Comparison of ENCODE assay signal across 9 mouse cellular contexts in genomic region chr4:129082379-129083115, GRCm38 (mm10). TPM values are rescaled to one million over a fixed set of nuclear protein-coding genes. Genes with fewer than 3 reads are reported as not detected.
A peak's percentile ranks its signal among the peaks of the same experiment; 100 is the strongest.
DNase-seq lines count a peak whose midpoint lies in the region; ATAC-seq and TF ChIP-seq lines count a peak whose summit lies in the region.
"Had no signal": no experiment of that assay in that cellular context is flagged by ENCODE, and none has a peak within 500 bp of the region (broad histone marks: within the 10 kb centered on the region; RNA-seq: fewer than 3 reads in every experiment).

No protein-coding gene starts in this region.

- H3K4me2 ChIP-seq in liver, embryonic 11.5 days, result no peak overlapping the region
- no peak overlapping the region for H3K4me2 ChIP-seq in neural tube, embryonic 11.5 days (ENCODE audit: low read depth)
- peak overlapping the region; percentile 20; the same call in 1 of the 2 replicates for H3K4me2 ChIP-seq in stomach, postnatal 0 days (replicated peaks; ENCODE audit: low read depth)
- H3K4me2 ChIP-seq: embryonic facial prominence, embryonic 12.5 days had no signal

- H3K36me3 ChIP-seq in liver, embryonic 11.5 days (ENCODE audit: control insufficient read depth, insufficient read depth, low read length), result peaks cover 24% of the 10 kb centered on the region
- H3K36me3 ChIP-seq in neural tube, embryonic 11.5 days (ENCODE audit: control insufficient read depth, insufficient read depth, low read length), result peaks cover 12% of the 10 kb centered on the region
- H3K36me3 ChIP-seq in stomach, postnatal 0 days (ENCODE audit: control insufficient read depth, insufficient read depth, low read length), result peaks cover 19% of the 10 kb centered on the region

- H3K4me1 ChIP-seq in liver, embryonic 11.5 days (replicated peaks; ENCODE audit: control insufficient read depth, insufficient read depth, low read length), result no peaks in the 10 kb centered on the region
- H3K4me1 ChIP-seq in neural tube, embryonic 11.5 days (ENCODE audit: control insufficient read depth, insufficient read depth, low read length), result no peaks in the 10 kb centered on the region
- H3K4me1 ChIP-seq in stomach, postnatal 0 days (replicated peaks; ENCODE audit: control insufficient read depth, insufficient read depth), result no peaks in the 10 kb centered on the region
- H3K4me1 ChIP-seq: embryonic facial prominence, embryonic 12.5 days had no signal

- DNase-seq in A20 (ENCODE audit: low read depth, low spot score), result peak; percentile 80
- peak; percentile 77 for DNase-seq in adrenal gland, adult 2 months
- peak; percentile 51 for DNase-seq in embryo, embryonic 11.5 days (ENCODE audit: low read depth, low spot score)
- DNase-seq in kidney, adult 9 months, result peak; percentile 79
- no peak for DNase-seq in liver, embryonic 11.5 days (ENCODE audit: low spot score)
- peak; percentile 73 for DNase-seq in neural tube, embryonic 11.5 days (ENCODE audit: low spot score)
- DNase-seq in stomach, postnatal 0 days (ENCODE audit: low spot score), result peak; percentile 87

- H3K9me3 ChIP-seq in liver, embryonic 11.5 days (ENCODE audit: control insufficient read depth, low read length), result no peaks in the 10 kb centered on the region
- H3K9me3 ChIP-seq in neural tube, embryonic 11.5 days (ENCODE audit: control insufficient read depth, low read length), result no peaks in the 10 kb centered on the region
- H3K9me3 ChIP-seq in stomach, postnatal 0 days (ENCODE audit: control insufficient read depth, low read length), result no peaks in the 10 kb centered on the region
- H3K9me3 ChIP-seq: embryonic facial prominence, embryonic 12.5 days had no signal

- H3K27me3 ChIP-seq in liver, embryonic 11.5 days (replicated peaks; ENCODE audit: control insufficient read depth, insufficient read depth, low read length), result no peaks in the 10 kb centered on the region
- H3K27me3 ChIP-seq in neural tube, embryonic 11.5 days (ENCODE audit: control insufficient read depth, insufficient read depth, low read length), result no peaks in the 10 kb centered on the region
- H3K27me3 ChIP-seq in stomach, postnatal 0 days (ENCODE audit: control insufficient read depth, insufficient read depth, low read length), result no peaks in the 10 kb centered on the region
- H3K27me3 ChIP-seq: embryonic facial prominence, embryonic 12.5 days had no signal

- H3K9ac ChIP-seq in liver, embryonic 11.5 days (ENCODE audit: low read depth, low read length), result no peak overlapping the region
- no peak overlapping the region for H3K9ac ChIP-seq in neural tube, embryonic 11.5 days (ENCODE audit: low read length)
- H3K9ac ChIP-seq in stomach, postnatal 0 days (ENCODE audit: low read length), result 0 out of 2 replicates have a peak overlapping the region, but pooled peaks have one; percentile 27
- H3K9ac ChIP-seq: embryonic facial prominence, embryonic 12.5 days had no signal

- ATAC-seq in granulocyte monocyte progenitor cell, adult 5-6 weeks (replicated peaks; ENCODE audit: poor library complexity, severe bottlenecking), result peak; percentile 73
- ATAC-seq in liver, embryonic 11.5 days (replicated peaks; ENCODE audit: low FRiP score), result peak; percentile 54; the same call in 1 of the 2 replicates
- peak; percentile 48; the same call in 1 of the 2 replicates for ATAC-seq in neural tube, embryonic 11.5 days (ENCODE audit: insufficient read depth, low FRiP score, low TSS enrichment)
- ATAC-seq in stomach, postnatal 0 days (ENCODE audit: low FRiP score, low TSS enrichment), result peak; percentile 88

- H3K4me3 ChIP-seq in liver, embryonic 11.5 days (ENCODE audit: low read depth, low read length), result no peak overlapping the region
- no peak overlapping the region for H3K4me3 ChIP-seq in neural tube, embryonic 11.5 days (ENCODE audit: low read depth, low read length)
- no peak overlapping the region for H3K4me3 ChIP-seq in stomach, postnatal 0 days (ENCODE audit: low read depth, low read length)
- H3K4me3 ChIP-seq: embryonic facial prominence, embryonic 12.5 days had no signal

- TF ChIP-seq EP300 in stomach, postnatal 0 days (optimal IDR thresholded peaks at IDR 0.05), result no peak

- no peak overlapping the region for H3K27ac ChIP-seq in liver, embryonic 11.5 days (ENCODE audit: low read depth, low read length)
- no peak overlapping the region for H3K27ac ChIP-seq in neural tube, embryonic 11.5 days (ENCODE audit: low read depth, low read length)
- H3K27ac ChIP-seq in stomach, postnatal 0 days (replicated peaks), result peak overlapping the region; percentile 37
- H3K27ac ChIP-seq: embryonic facial prominence, embryonic 12.5 days had no signal

- WGBS in liver, embryonic 11.5 days, result 47% methylated on average over 10 of the region's 10 CpGs
- 54% methylated on average over 10 of the region's 10 CpGs for WGBS in neural tube, embryonic 11.5 days
- WGBS in stomach, postnatal 0 days, result 34% methylated on average over 10 of the region's 10 CpGs

- TF ChIP-seq CTCF in stomach, postnatal 0 days (IDR thresholded peaks at IDR 0.05; ENCODE audit: low read depth), result peak; percentile 94

RNA-seq across cellular contexts. Expression of gene Tmem54, which starts 22.8 kb away (rescaled TPM):
- total RNA-seq in adrenal gland, adult 2 months (2021), result not detected
- not detected in 2 replicates for polyA plus RNA-seq in adrenal gland, adult 2 months (2012; rRNA removed)
- total RNA-seq in granulocyte monocyte progenitor cell, adult 5-6 weeks (2014; fragmentation: Nextera tagmentation), result not detected in 2 replicates
- total RNA-seq in granulocyte monocyte progenitor cell, adult 5-6 weeks (2017), result not detected in 2 replicates
- 2.3 and 3.3 TPM in 2 replicates for polyA plus RNA-seq in liver, embryonic 11.5 days (2014; fragmentation: Nextera tagmentation; extraction: Ambion mirVana)
- 1.5 TPM in 2 replicates for polyA plus RNA-seq in neural tube, embryonic 11.5 days (2014; fragmentation: Nextera tagmentation; extraction: Ambion mirVana)
- polyA plus RNA-seq in stomach, postnatal 0 days (2015; fragmentation: Nextera tagmentation; extraction: Ambion mirVana), result 106 and 115 TPM in 2 replicates

RNA-seq across cellular contexts. Expression of gene Rnf19b, which starts 24.5 kb away (rescaled TPM):
- 10 to 100 TPM; 33.4 to 39.6 TPM for total RNA-seq in adrenal gland, adult 2 months (2021)
- polyA plus RNA-seq in adrenal gland, adult 2 months (2012; rRNA removed), result 69.1 and 74.7 TPM in 2 replicates
- total RNA-seq in granulocyte monocyte progenitor cell, adult 5-6 weeks (2014; fragmentation: Nextera tagmentation), result 30.6 and 31.7 TPM in 2 replicates
- 54.3 and 75.1 TPM in 2 replicates for total RNA-seq in granulocyte monocyte progenitor cell, adult 5-6 weeks (2017)
- 6.7 and 7.2 TPM in 2 replicates for polyA plus RNA-seq in liver, embryonic 11.5 days (2014; fragmentation: Nextera tagmentation; extraction: Ambion mirVana)
- polyA plus RNA-seq in neural tube, embryonic 11.5 days (2014; fragmentation: Nextera tagmentation; extraction: Ambion mirVana), result 11.8 and 13.6 TPM in 2 replicates
- 7.0 and 7.6 TPM in 2 replicates for polyA plus RNA-seq in stomach, postnatal 0 days (2015; fragmentation: Nextera tagmentation; extraction: Ambion mirVana)

RNA-seq across cellular contexts. Expression of gene Hpca, which starts 39.3 kb away (rescaled TPM):
- 1 to 10 TPM in 1 of 2 experiments, under 1 TPM in 1; 0.66 to 1.1 TPM for total RNA-seq in adrenal gland, adult 2 months (2021)
- polyA plus RNA-seq in adrenal gland, adult 2 months (2012; rRNA removed), result 1.4 and 2.6 TPM in 2 replicates
- not detected in 2 replicates for total RNA-seq in granulocyte monocyte progenitor cell, adult 5-6 weeks (2014; fragmentation: Nextera tagmentation)
- not detected in 2 replicates for total RNA-seq in granulocyte monocyte progenitor cell, adult 5-6 weeks (2017)
- polyA plus RNA-seq in liver, embryonic 11.5 days (2014; fragmentation: Nextera tagmentation; extraction: Ambion mirVana), result 3.1 and 4.4 TPM in 2 replicates
- polyA plus RNA-seq in neural tube, embryonic 11.5 days (2014; fragmentation: Nextera tagmentation; extraction: Ambion mirVana), result 7.2 and 8.9 TPM in 2 replicates
- 0.91 and 0.99 TPM in 2 replicates for polyA plus RNA-seq in stomach, postnatal 0 days (2015; fragmentation: Nextera tagmentation; extraction: Ambion mirVana)

RNA-seq across cellular contexts. Expression of gene Fndc5, which starts 54.3 kb away (rescaled TPM):
- total RNA-seq in adrenal gland, adult 2 months (2021), result 1 to 10 TPM; 3.1 to 7.4 TPM
- 2.6 and 5.7 TPM in 2 replicates for polyA plus RNA-seq in adrenal gland, adult 2 months (2012; rRNA removed)
- total RNA-seq in granulocyte monocyte progenitor cell, adult 5-6 weeks (2014; fragmentation: Nextera tagmentation), result not detected in 2 replicates
- not detected in 2 replicates for total RNA-seq in granulocyte monocyte progenitor cell, adult 5-6 weeks (2017)
- 1.8 and 2.0 TPM in 2 replicates for polyA plus RNA-seq in liver, embryonic 11.5 days (2014; fragmentation: Nextera tagmentation; extraction: Ambion mirVana)
- polyA plus RNA-seq in neural tube, embryonic 11.5 days (2014; fragmentation: Nextera tagmentation; extraction: Ambion mirVana), result 23.5 and 26.2 TPM in 2 replicates
- 2.0 and 2.4 TPM in 2 replicates for polyA plus RNA-seq in stomach, postnatal 0 days (2015; fragmentation: Nextera tagmentation; extraction: Ambion mirVana)

Comparison
In these comparisons a context has a peak if more than half of its experiments do, and no peak if none do; other contexts are left out.
1. RNA of gene Tmem54, which starts 22.8 kb away (polyA plus RNA-seq): 106 to 115 TPM in stomach, postnatal 0 days; 2.3 to 3.3 TPM in liver, embryonic 11.5 days, 1.5 TPM in neural tube, embryonic 11.5 days and not detected in adrenal gland, adult 2 months; every median in the first group is over 10 times any median in the second.
2. Peak in every context shown above with its lines, with median percentiles within 50 percentile points of each other: ATAC-seq.